Mouse (Mus musculus): ENCODE measurements around the gene Vti1a. TPM values are rescaled to one million over a fixed set of nuclear protein-coding genes. Genes with fewer than 3 reads are reported as not detected.

Vti1a gene
- polyA plus RNA-seq, 1 experiment = 36.2 TPM

GRCm38 (mm10) chr19:55609806-55610205 is 293.7 kb downstream of the Vti1a start:
- no peak for DNase-seq (ENCODE audit: extremely low spot score in 1 of 2, low spot score in 1 of 2)

GRCm38 (mm10) chr19:55615743-55616142 is 299.6 kb downstream of the Vti1a start:
- no peak for DNase-seq (ENCODE audit: extremely low spot score in 1 of 2, low spot score in 1 of 2)

- DNase-seq (ENCODE audit: extremely low spot score in 1 of 2, low spot score in 1 of 2) = no peak
Observed at GRCm38 (mm10) chr19:55616276-55616675, 300.2 kb downstream of the Vti1a start.

- no peak for DNase-seq (ENCODE audit: extremely low spot score in 1 of 2, low spot score in 1 of 2)
Observed at GRCm38 (mm10) chr19:55616937-55617336, 300.8 kb downstream of the Vti1a start.

- DNase-seq (ENCODE audit: extremely low spot score in 1 of 2, low spot score in 1 of 2) = no peak
Observed at GRCm38 (mm10) chr19:55618546-55618945, 302.5 kb downstream of the Vti1a start.

- DNase-seq (ENCODE audit: extremely low spot score in 1 of 2, low spot score in 1 of 2) = no peak
Observed at GRCm38 (mm10) chr19:55620411-55621008, 304.4 kb downstream of the Vti1a start.

- no peak for DNase-seq (ENCODE audit: extremely low spot score in 1 of 2, low spot score in 1 of 2)
Observed at GRCm38 (mm10) chr19:55621011-55621625, 305.0 kb downstream of the Vti1a start.

- no peak for DNase-seq (ENCODE audit: extremely low spot score in 1 of 2, low spot score in 1 of 2)
Observed at GRCm38 (mm10) chr19:55622821-55623220, 306.7 kb downstream of the Vti1a start.

GRCm38 (mm10) chr19:55623605-55624004 is 307.5 kb downstream of the Vti1a start:
- no peak for DNase-seq (ENCODE audit: extremely low spot score in 1 of 2, low spot score in 1 of 2)

- DNase-seq (ENCODE audit: extremely low spot score in 1 of 2, low spot score in 1 of 2) = peak in 1 of 2 experiments; percentile 19
Observed at GRCm38 (mm10) chr19:55626483-55626882, 310.4 kb downstream of the Vti1a start.

- DNase-seq (ENCODE audit: extremely low spot score in 1 of 2, low spot score in 1 of 2) = no peak
Observed at GRCm38 (mm10) chr19:55626952-55627351, 310.9 kb downstream of the Vti1a start.

- DNase-seq (ENCODE audit: extremely low spot score in 1 of 2, low spot score in 1 of 2) = no peak
Observed at GRCm38 (mm10) chr19:55635488-55635887, 319.4 kb downstream of the Vti1a start.

- no peak for DNase-seq (ENCODE audit: extremely low spot score in 1 of 2, low spot score in 1 of 2)
Observed at GRCm38 (mm10) chr19:55640251-55640650, 324.2 kb downstream of the Vti1a start.

- DNase-seq (ENCODE audit: extremely low spot score in 1 of 2, low spot score in 1 of 2) = no peak
Observed at GRCm38 (mm10) chr19:55641891-55642290, 325.8 kb downstream of the Vti1a start.

GRCm38 (mm10) chr19:55642361-55642760 is 326.3 kb downstream of the Vti1a start:
- DNase-seq (ENCODE audit: extremely low spot score in 1 of 2, low spot score in 1 of 2) = no peak

GRCm38 (mm10) chr19:55643288-55643901 is 327.3 kb downstream of the Vti1a start:
- peak in 1 of 2 experiments; percentile 48 for DNase-seq (ENCODE audit: extremely low spot score in 1 of 2, low spot score in 1 of 2)

GRCm38 (mm10) chr19:55643931-55644330 is 327.8 kb downstream of the Vti1a start:
- DNase-seq (ENCODE audit: extremely low spot score in 1 of 2, low spot score in 1 of 2) = no peak

GRCm38 (mm10) chr19:55649363-55649762 is 333.3 kb downstream of the Vti1a start:
- no peak for DNase-seq (ENCODE audit: extremely low spot score in 1 of 2, low spot score in 1 of 2)

- no peak for DNase-seq (ENCODE audit: extremely low spot score in 1 of 2, low spot score in 1 of 2)
Observed at GRCm38 (mm10) chr19:55651017-55651416, 334.9 kb downstream of the Vti1a start.

- no peak for DNase-seq (ENCODE audit: extremely low spot score in 1 of 2, low spot score in 1 of 2)
Observed at GRCm38 (mm10) chr19:55652693-55653265, 336.7 kb downstream of the Vti1a start.

GRCm38 (mm10) chr19:55660165-55660564 is 344.1 kb downstream of the Vti1a start:
- DNase-seq (ENCODE audit: extremely low spot score in 1 of 2, low spot score in 1 of 2) = no peak

All from frontal cortex, adult 2 months (tissue).